Mouse (Mus musculus) C2C12 (cell line): ENCODE data around the gene Meaf6.

Experiments used
- CTCF ChIP-seq: IDR thresholded peaks from one replicate; pipeline ENCODE4 v1.5.1; 2011; ENCODE audit not compliant: control insufficient read depth, insufficient read depth, insufficient read length
- MAX ChIP-seq: IDR thresholded peaks from one replicate; pipeline ENCODE4 v1.6.1; 2011; ENCODE audit warnings: mild to moderate bottlenecking, control low read depth
- MYOD1 ChIP-seq: IDR thresholded peaks from one replicate; pipeline ENCODE4 v1.6.1; 2011; ENCODE audit warnings: low read depth; ENCODE audit not compliant: control insufficient read depth, insufficient read length

- TF ChIP-seq MYOD1 (no peak), MAX (peak; percentile 41), CTCF (no peak)
Observed at GRCm38 (mm10) chr4:125115710-125116089, 30.8 kb downstream of the Meaf6 start.
